ENCODE assay signal across 8 mouse cellular contexts in genomic region chr12:72654698-72655097, GRCm38 (mm10). TPM values are rescaled to one million over a fixed set of nuclear protein-coding genes. Genes with fewer than 3 reads are reported as not detected.
A peak's percentile ranks its signal among the peaks of the same experiment; 100 is the strongest.
DNase-seq lines count a peak whose midpoint lies in the region; ATAC-seq and TF ChIP-seq lines count a peak whose summit lies in the region.
"Had no signal": no experiment of that assay in that cellular context is flagged by ENCODE, and none has a peak within 500 bp of the region (broad histone marks: within the 10 kb centered on the region; RNA-seq: fewer than 3 reads in every experiment).

No protein-coding gene starts in this region.

- no peak overlapping the region for H3K4me2 ChIP-seq in lung, embryonic 14.5 days

- no peaks in the 10 kb centered on the region for H3K36me3 ChIP-seq in ES-E14 (ENCODE audit: control insufficient read depth, insufficient read depth, low read length, poor library complexity, severe bottlenecking)
- 0 out of 2 replicates have a peak, but pooled peaks cover 3% of the 10 kb centered on the region for H3K36me3 ChIP-seq in lung, embryonic 14.5 days (ENCODE audit: insufficient read depth)

- DNase-seq in A20 (ENCODE audit: low read depth, low spot score) (peak; percentile 45), ES-E14 (ENCODE audit: low read depth, low spot score) (peak; percentile 34)
- DNase-seq in cerebellum, adult 18-20 months = peak; percentile 75
- DNase-seq in frontal cortex, adult 2 months (ENCODE audit: extremely low spot score in 1 of 2, low spot score in 1 of 2) = peak; percentile 29 to 85
- peak; percentile 44 to 81 for DNase-seq in kidney, postnatal 36 days
- peak; percentile 82 for DNase-seq in lung, embryonic 14.5 days
- peak; percentile 63 for DNase-seq in retina, postnatal 7 days (ENCODE audit: low read depth, low spot score)

- no peaks in the 10 kb centered on the region for H3K27me3 ChIP-seq in lung, embryonic 14.5 days (ENCODE audit: insufficient read depth, low read length)

- ATAC-seq in lung, embryonic 14.5 days (ENCODE audit: insufficient read depth) = no peak

- in situ Hi-C loops in ES-E14 (cut with MboI; ENCODE audit: low sequenced_read_pairs in 2 of 2, unreplicated experiment in 2 of 2) = loop anchor here in 1 of 2 experiments (25.0 kb wide), 1 partner anchor 192 kb away; no protein-coding TSS in a partner anchor

- WGBS in lung, embryonic 14.5 days = 20% methylated on average over 4 of the region's 4 CpGs

- H3K9me3 ChIP-seq in ES-E14 (ENCODE audit: control insufficient read depth, insufficient read depth, low read depth, low read length) = no peaks in the 10 kb centered on the region
- no peaks in the 10 kb centered on the region for H3K9me3 ChIP-seq in lung, embryonic 14.5 days (ENCODE audit: low read depth, low read length)

- peaks cover 2 to 7% of the 10 kb centered on the region in 2 experiments for H3K4me1 ChIP-seq in ES-E14 (ENCODE audit: control insufficient read depth in 2 of 2, insufficient read depth in 2 of 2, low read length in 2 of 2, poor library complexity in 1 of 2)
- no peaks in the 10 kb centered on the region for H3K4me1 ChIP-seq in lung, embryonic 14.5 days (ENCODE audit: insufficient read depth)

- no peak overlapping the region for H3K9ac ChIP-seq in ES-E14 (ENCODE audit: insufficient read depth, low read depth, low read length, poor library complexity, severe bottlenecking)
- no peak overlapping the region for H3K9ac ChIP-seq in lung, embryonic 14.5 days

- TF ChIP-seq CTCF in lung, embryonic 14.5 days (IDR thresholded peaks at IDR 0.05; ENCODE audit: low read depth) = peak; percentile 79

- H3K27ac ChIP-seq in ES-E14 (ENCODE audit: insufficient read depth, low read depth, low read length, poor library complexity, severe bottlenecking) = no peak overlapping the region
- H3K27ac ChIP-seq in lung, embryonic 14.5 days (ENCODE audit: low read depth) = no peak overlapping the region

- no peak overlapping the region for H3K4me3 ChIP-seq in ES-E14 (ENCODE audit: insufficient read depth in 1 of 2, low read depth in 1 of 2, low read length in 2 of 2, poor library complexity in 1 of 2, severe bottlenecking in 1 of 2)
- no peak overlapping the region for H3K4me3 ChIP-seq in lung, embryonic 14.5 days (ENCODE audit: low read depth, low read length)

TF ChIP-seq in ES-E14, 5 proteins besides CTCF, POLR2A, EP300 and RAD21:
- peak; percentile 79 for TF ChIP-seq ZC3H11A (IDR thresholded peaks at IDR 0.05; ENCODE audit: borderline replicate concordance, low read depth, low read length)
- no peak for TF ChIP-seq ZNF384 (IDR thresholded peaks at IDR 0.05; ENCODE audit: low read depth, low read length)

RNA-seq across cellular contexts. Expression of gene Gm4756, which starts 5.2 kb away (rescaled TPM):
- 0.63 and 0.67 TPM in 2 replicates for total RNA-seq in ES-E14 (2012; rRNA removed)
- polyA plus RNA-seq in frontal cortex, adult 2 months (2012; rRNA removed) = not detected in 2 replicates
- not detected in 2 replicates for polyA plus RNA-seq in lung, embryonic 14.5 days (2014; fragmentation: Nextera tagmentation; extraction: Ambion mirVana)
- polyA plus RNA-seq: heart, embryonic 16.5 days had no signal

RNA-seq across cellular contexts. Expression of gene Dhrs7, which starts 10.0 kb away (rescaled TPM):
- total RNA-seq in ES-E14 (2012; rRNA removed) = 11.1 and 24.3 TPM in 2 replicates
- 44.6 and 47.8 TPM in 2 replicates for polyA plus RNA-seq in frontal cortex, adult 2 months (2012; rRNA removed)
- polyA plus RNA-seq in lung, embryonic 14.5 days (2014; fragmentation: Nextera tagmentation; extraction: Ambion mirVana) = 20.9 and 29.9 TPM in 2 replicates
